Mouse (Mus musculus): ENCODE data around the gene Wdr12. TPM values are rescaled to one million over a fixed set of nuclear protein-coding genes. Genes with fewer than 3 reads are reported as not detected.

Gene Wdr12
- total RNA-seq, 2 experiments from 2014 or later = 31.2 to 33.3 TPM

Other genes starting within 250 kb of the Wdr12 start
- 10 to 100 TPM; 52.3 to 59.0 TPM for gene Fam117b, start 185.6 kb downstream of the Wdr12 start, total RNA-seq (2021)
- 10 to 100 TPM; 41.3 to 43.4 TPM for gene Ica1l, start 55.5 kb downstream of the Wdr12 start, total RNA-seq (2021)
- gene Carf, start 398 bp downstream of the Wdr12 start, total RNA-seq (2021) = 10 to 100 TPM; 23.8 to 25.7 TPM
- gene Nbeal1, start 82.0 kb upstream of the Wdr12 start, total RNA-seq (2021) = 10 to 100 TPM; 20.4 to 24.3 TPM
- 10 to 100 TPM; 12.0 to 13.9 TPM for gene Cyp20a1, start 244.7 kb upstream of the Wdr12 start, total RNA-seq (2021)

Measured in layer of hippocampus, postnatal 10 days (tissue).